Mouse (Mus musculus) lung, postnatal 0 days (tissue): ENCODE measurements at regions not wholly inside any gene's neighbourhood (a gene's known extent, or its start where the extent isn't known, plus 50 kb on each side); places are given as distances from the start of the nearest gene placed in this dataset.

Experiments
- ATAC-seq: fragments of 200-750 bp; cut with Nextera tagmentation; 2 replicates; pipeline ENCODE4 v1.8.0; 2017; ENCODE audit warnings: moderate library complexity
- DNase-seq: peaks from one replicate; pipeline ENCODE4 v3.0.0-alpha.2; 2016; ENCODE audit warnings: low spot score
- H3K27ac ChIP-seq: fragments of 300-500 bp; sonication (generic); 2 replicates; pipeline ENCODE4 v1.5.1; 2014; ENCODE audit warnings: antibody characterized with exemption, mild to moderate bottlenecking, low read length, mixed read lengths
- H3K27me3 ChIP-seq: fragments of 300-500 bp; sonication (generic); replicated peaks from 2 replicates; pipeline ENCODE4 v1.6.1; 2014; ENCODE audit warnings: low read length, mixed read lengths; ENCODE audit not compliant: insufficient read depth
- H3K36me3 ChIP-seq: fragments of 300-500 bp; sonication (generic); 2 replicates; pipeline ENCODE4 v1.6.1; 2014; ENCODE audit warnings: low read length, mixed read lengths; ENCODE audit not compliant: insufficient read depth
- H3K4me1 ChIP-seq: fragments of 300-500 bp; sonication (generic); 2 replicates; pipeline ENCODE4 v1.6.1; 2014; ENCODE audit warnings: antibody characterized with exemption, low read depth, low read length, mixed read lengths; ENCODE audit not compliant: insufficient read depth
- H3K4me2 ChIP-seq: fragments of 300-500 bp; sonication (generic); replicated peaks from 2 replicates; pipeline ENCODE4 v1.6.1; 2014; ENCODE audit warnings: low read depth, mild to moderate bottlenecking, low read length, moderate library complexity, mixed read lengths
- H3K4me3 ChIP-seq: fragments of 300-500 bp; sonication (generic); 2 replicates; pipeline ENCODE4 v1.5.1; 2014; ENCODE audit warnings: low read depth, low read length
- H3K9ac ChIP-seq: fragments of 300-500 bp; sonication (generic); replicated peaks from 2 replicates; pipeline ENCODE4 v1.6.1; 2014; ENCODE audit warnings: low read depth, mild to moderate bottlenecking
- H3K9me3 ChIP-seq: fragments of 300-500 bp; sonication (generic); 2 replicates; pipeline ENCODE4 v1.6.1; 2016; ENCODE audit warnings: low read length, mixed read lengths
- CTCF ChIP-seq: IDR thresholded peaks from 2 replicates; pipeline ENCODE4 v1.5.1; 2016; ENCODE audit warnings: antibody characterized with exemption, mild to moderate bottlenecking
- EP300 ChIP-seq: IDR thresholded peaks from 2 replicates; pipeline ENCODE4 v1.6.1; 2016; ENCODE audit warnings: antibody characterized with exemption, mild to moderate bottlenecking, control low read depth
- WGBS: fragments of 180-500 bp; shearing (Covaris S2); extraction: QIAGEN DNeasy Blood & Tissue Kit; methylation state at CpG from one replicate; pipeline ENCODE4 v1.1.7; 2014; 5-methylcytosine and 5-hydroxymethylcytosine counted together

GRCm38 (mm10) chr16:86945058-86945457 is 408.9 kb upstream of the N6amt1 start:
- no peak overlapping the region for H3K4me2 ChIP-seq
- no peak for TF ChIP-seq EP300
- TF ChIP-seq CTCF, result no peak
- no peak overlapping the region for H3K27ac ChIP-seq
- ATAC-seq, result no peak
- H3K9me3 ChIP-seq, result no peaks in the 10 kb centered on the region
- H3K4me1 ChIP-seq, result no peaks in the 10 kb centered on the region
- no peak for DNase-seq
- no peak overlapping the region for H3K4me3 ChIP-seq
- H3K9ac ChIP-seq, result no peak overlapping the region
- H3K36me3 ChIP-seq, result no peaks in the 10 kb centered on the region
- H3K27me3 ChIP-seq, result no peaks in the 10 kb centered on the region

- no peaks in the 10 kb centered on the region for H3K4me1 ChIP-seq
- no peak overlapping the region for H3K4me2 ChIP-seq
- no peaks in the 10 kb centered on the region for H3K27me3 ChIP-seq
- no peaks in the 10 kb centered on the region for H3K9me3 ChIP-seq
- DNase-seq (no peak), ATAC-seq (no peak)
- 48% methylated on average over 2 of the region's 2 CpGs for WGBS
- no peak overlapping the region for H3K9ac ChIP-seq
- no peak overlapping the region for H3K4me3 ChIP-seq
- TF ChIP-seq EP300, result no peak
- no peak for TF ChIP-seq CTCF
- no peaks in the 10 kb centered on the region for H3K36me3 ChIP-seq
- no peak overlapping the region for H3K27ac ChIP-seq
Observed at GRCm38 (mm10) chr16:86934989-86935388, 419.0 kb upstream of the N6amt1 start.

- DNase-seq (no peak), ATAC-seq (no peak)
- Histone ChIP-seq H3K9me3 (no peaks in the 10 kb centered on the region), H3K4me2 (no peak overlapping the region), H3K27ac (no peak overlapping the region), H3K4me1 (no peaks in the 10 kb centered on the region), H3K4me3 (no peak overlapping the region), H3K36me3 (no peaks in the 10 kb centered on the region), H3K9ac (no peak overlapping the region), H3K27me3 (no peaks in the 10 kb centered on the region)
- TF ChIP-seq CTCF, result no peak
- no peak for TF ChIP-seq EP300
- 54% methylated on average over 3 of the region's 3 CpGs for WGBS
Observed at GRCm38 (mm10) chr16:86932765-86933164, 421.2 kb upstream of the N6amt1 start.

- no peak overlapping the region for H3K9ac ChIP-seq
- no peaks in the 10 kb centered on the region for H3K36me3 ChIP-seq
- no peaks in the 10 kb centered on the region for H3K27me3 ChIP-seq
- H3K27ac ChIP-seq, result no peak overlapping the region
- DNase-seq (no peak), ATAC-seq (no peak)
- WGBS, result 82% methylated on average over 2 of the region's 2 CpGs
- H3K4me1 ChIP-seq, result no peaks in the 10 kb centered on the region
- H3K9me3 ChIP-seq, result no peaks in the 10 kb centered on the region
- TF ChIP-seq CTCF, result no peak
- TF ChIP-seq EP300, result no peak
- H3K4me3 ChIP-seq, result no peak overlapping the region
- H3K4me2 ChIP-seq, result no peak overlapping the region
Observed at GRCm38 (mm10) chr16:86897967-86898710, 455.8 kb upstream of the N6amt1 start.

GRCm38 (mm10) chr16:86894982-86895381 is 459.0 kb upstream of the N6amt1 start:
- no peak for DNase-seq
- Histone ChIP-seq H3K27me3 (no peaks in the 10 kb centered on the region), H3K4me2 (no peak overlapping the region), H3K4me3 (no peak overlapping the region), H3K9me3 (no peaks in the 10 kb centered on the region), H3K9ac (no peak overlapping the region), H3K36me3 (no peaks in the 10 kb centered on the region), H3K27ac (no peak overlapping the region), H3K4me1 (no peaks in the 10 kb centered on the region)
- 94% methylated on average over 3 of the region's 3 CpGs for WGBS
- no peak for TF ChIP-seq EP300
- no peak for TF ChIP-seq CTCF
- no peak for ATAC-seq

GRCm38 (mm10) chr16:86894333-86894732 is 459.7 kb upstream of the N6amt1 start:
- Histone ChIP-seq H3K4me1 (no peaks in the 10 kb centered on the region), H3K9me3 (no peaks in the 10 kb centered on the region), H3K27ac (no peak overlapping the region), H3K4me2 (no peak overlapping the region), H3K27me3 (no peaks in the 10 kb centered on the region), H3K9ac (no peak overlapping the region), H3K36me3 (no peaks in the 10 kb centered on the region), H3K4me3 (no peak overlapping the region)
- ATAC-seq (no peak), DNase-seq (no peak)
- 55% methylated on average over 5 of the region's 5 CpGs for WGBS
- no peak for TF ChIP-seq EP300

- no peak overlapping the region for H3K9ac ChIP-seq
- no peaks in the 10 kb centered on the region for H3K9me3 ChIP-seq
- ATAC-seq (peak; percentile 82), DNase-seq (peak; percentile 50)
- TF ChIP-seq EP300 (peak; percentile 70), CTCF (no peak)
- H3K4me3 ChIP-seq, result no peak overlapping the region
- WGBS, result 35% methylated on average over 5 of the region's 5 CpGs
- no peak overlapping the region for H3K4me2 ChIP-seq
- H3K4me1 ChIP-seq, result no peaks in the 10 kb centered on the region
- no peaks in the 10 kb centered on the region for H3K27me3 ChIP-seq
- no peak overlapping the region for H3K27ac ChIP-seq
- no peaks in the 10 kb centered on the region for H3K36me3 ChIP-seq
Observed at GRCm38 (mm10) chr16:86888421-86888820, 465.6 kb upstream of the N6amt1 start.
